Mouse (Mus musculus) liver, postnatal 0 days (tissue): Measurements from ENCODE around the gene Npepps.

Experiments used
- CTCF ChIP-seq: sonication (generic); IDR thresholded peaks from 2 replicates; pipeline ENCODE4 v1.5.1; 2016; ENCODE audit warnings: antibody characterized with exemption, low read depth
- EP300 ChIP-seq: IDR thresholded peaks from 2 replicates; pipeline ENCODE4 v1.6.1; 2016; ENCODE audit warnings: antibody characterized with exemption, low read depth, mild to moderate bottlenecking

- no peak for TF ChIP-seq CTCF
- TF ChIP-seq EP300: no peak
Observed at GRCm38 (mm10) chr11:97199519-97199918, 80.9 kb downstream of the Npepps start.
